Mouse (Mus musculus): ENCODE measurements around the gene Gpr87. TPM values are rescaled to one million over a fixed set of nuclear protein-coding genes. Genes with fewer than 3 reads are reported as not detected.

The Gpr87 gene
- total and polyA plus RNA-seq, 3 experiments, result not detected

GRCm38 (mm10) chr3:59191674-59192073 is 3.2 kb downstream of the Gpr87 start:
- Histone ChIP-seq H3K4me3 (replicated peaks in 1 of 3; ENCODE audit: low read depth in 2 of 3, low read length in 2 of 3, poor library complexity in 1 of 3) (no peak overlapping the region), H3K79me2 (replicated peaks; ENCODE audit: control insufficient read depth, extremely low read depth, insufficient read depth, poor library complexity, severe bottlenecking) (no peaks in the 10 kb centered on the region), H3K36me3 (replicated peaks in 1 of 2; ENCODE audit: control insufficient read depth in 1 of 2, insufficient read depth in 1 of 2, low read length in 1 of 2) (no peaks in the 10 kb centered on the region), H3K4me2 (ENCODE audit: insufficient read depth, low read depth, poor library complexity, severe bottlenecking) (no peak overlapping the region), H3K4me1 (ENCODE audit: control insufficient read depth in 1 of 2, insufficient read depth in 2 of 2) (no peaks in the 10 kb centered on the region), H3K27me3 (replicated peaks) (no peaks in the 10 kb centered on the region), H3K27ac (ENCODE audit: insufficient read depth, low read depth) (no peak overlapping the region), H3K9me3 (replicated peaks; ENCODE audit: low read length) (no peaks in the 10 kb centered on the region), H3K9ac (ENCODE audit: insufficient read depth, low read depth) (no peak overlapping the region)
- in situ Hi-C loops (cut with MboI; ENCODE audit: low pct_ligation_motif_present, low pct_unique_long_range_greater_than_20kb, low sequenced_read_pairs) (no loop called here), dilution Hi-C loops (cut with MboI; ENCODE audit: extremely low pct_ligation_motif_present, extremely low pct_unique_long_range_greater_than_20kb, low sequenced_read_pairs) (no loop called here)
- TF ChIP-seq HCFC1 (IDR thresholded peaks at IDR 0.05; ENCODE audit: low read depth, low read length) (no peak), MEF2A (IDR thresholded peaks at IDR 0.05; ENCODE audit: borderline replicate concordance, low read depth, low read length) (no peak), RCOR1 (conservative IDR thresholded peaks at IDR 0.05; ENCODE audit: low read depth, low read length) (no peak), ETS1 (conservative IDR thresholded peaks at IDR 0.05; ENCODE audit: low read depth, low read length) (no peak), IRF4 (IDR thresholded peaks at IDR 0.05; ENCODE audit: low read depth, low read length) (no peak), UBTF (IDR thresholded peaks at IDR 0.05; ENCODE audit: low read depth, low read length) (no peak), JUN (IDR thresholded peaks at IDR 0.05; ENCODE audit: insufficient read depth, low read depth, low read length) (no peak), BHLHE40 (IDR thresholded peaks at IDR 0.05; ENCODE audit: low read depth, low read length) (no peak), CHD2 (IDR thresholded peaks at IDR 0.05; ENCODE audit: low read length) (no peak), ZKSCAN1 (IDR thresholded peaks at IDR 0.05; ENCODE audit: borderline replicate concordance, low read depth, low read length) (no peak), NELFE (IDR thresholded peaks at IDR 0.05; ENCODE audit: low read depth, low read length) (no peak), TBP (conservative IDR thresholded peaks at IDR 0.05; ENCODE audit: low read depth, low read length) (no peak)
- no peak for DNase-seq (ENCODE audit: extremely low read depth)

- Histone ChIP-seq H3K4me1 (ENCODE audit: control insufficient read depth in 1 of 2, insufficient read depth in 2 of 2) (peaks cover 0 to 6% of the 10 kb centered on the region in 2 experiments; a peak in 1 of 4 replicates), H3K27ac (ENCODE audit: insufficient read depth, low read depth) (no peak overlapping the region), H3K79me2 (replicated peaks; ENCODE audit: control insufficient read depth, extremely low read depth, insufficient read depth, poor library complexity, severe bottlenecking) (no peaks in the 10 kb centered on the region), H3K27me3 (replicated peaks) (no peaks in the 10 kb centered on the region), H3K4me3 (replicated peaks in 1 of 3; ENCODE audit: low read depth in 2 of 3, low read length in 2 of 3, poor library complexity in 1 of 3) (no peak overlapping the region), H3K4me2 (ENCODE audit: insufficient read depth, low read depth, poor library complexity, severe bottlenecking) (no peak overlapping the region), H3K36me3 (replicated peaks in 1 of 2; ENCODE audit: control insufficient read depth in 1 of 2, insufficient read depth in 1 of 2, low read length in 1 of 2) (no peaks in the 10 kb centered on the region), H3K9me3 (replicated peaks; ENCODE audit: low read length) (no peaks in the 10 kb centered on the region), H3K9ac (ENCODE audit: insufficient read depth, low read depth) (no peak overlapping the region)
- TF ChIP-seq NELFE (IDR thresholded peaks at IDR 0.05; ENCODE audit: low read depth, low read length), result no peak
- no peak for TF ChIP-seq USF2 (conservative IDR thresholded peaks at IDR 0.05; ENCODE audit: low read depth, low read length)
- no peak for TF ChIP-seq RCOR1 (conservative IDR thresholded peaks at IDR 0.05; ENCODE audit: low read depth, low read length)
- TF ChIP-seq KAT2A (IDR thresholded peaks at IDR 0.05; ENCODE audit: insufficient replicate concordance, low read length), result no peak
- TF ChIP-seq CTCF (conservative IDR thresholded peaks at IDR 0.05 in 1 of 2, IDR thresholded peaks at IDR 0.05 in 1 of 2; ENCODE audit: low read depth in 2 of 2, low read length in 2 of 2), result no peak
- no peak for TF ChIP-seq USF1 (IDR thresholded peaks at IDR 0.05; ENCODE audit: low read depth, low read length)
- no peak for TF ChIP-seq ETS1 (conservative IDR thresholded peaks at IDR 0.05; ENCODE audit: low read depth, low read length)
- no peak for TF ChIP-seq RAD21 (IDR thresholded peaks at IDR 0.05; ENCODE audit: low read depth, low read length)
- no peak for TF ChIP-seq IRF4 (IDR thresholded peaks at IDR 0.05; ENCODE audit: low read depth, low read length)
- no peak for TF ChIP-seq MAZ (IDR thresholded peaks at IDR 0.05; ENCODE audit: low read depth, low read length)
- TF ChIP-seq JUN (IDR thresholded peaks at IDR 0.05; ENCODE audit: insufficient read depth, low read depth, low read length), result no peak
- TF ChIP-seq JUND (conservative IDR thresholded peaks at IDR 0.05; ENCODE audit: low read depth, low read length), result no peak
- no peak for TF ChIP-seq SMC3 (IDR thresholded peaks at IDR 0.05; ENCODE audit: low read depth, low read length)
- no peak for TF ChIP-seq ZKSCAN1 (IDR thresholded peaks at IDR 0.05; ENCODE audit: borderline replicate concordance, low read depth, low read length)
- no peak for TF ChIP-seq UBTF (IDR thresholded peaks at IDR 0.05; ENCODE audit: low read depth, low read length)
- TF ChIP-seq MAFK (IDR thresholded peaks at IDR 0.05; ENCODE audit: insufficient replicate concordance, low read length), result no peak
- no peak for TF ChIP-seq MAX (IDR thresholded peaks at IDR 0.05; ENCODE audit: low read length)
- no peak for TF ChIP-seq E2F4 (IDR thresholded peaks at IDR 0.05; ENCODE audit: insufficient replicate concordance, low read depth, low read length)
- TF ChIP-seq ZC3H11A (IDR thresholded peaks at IDR 0.05; ENCODE audit: low read depth, low read length), result no peak
- dilution Hi-C loops (cut with MboI; ENCODE audit: extremely low pct_ligation_motif_present, extremely low pct_unique_long_range_greater_than_20kb, low sequenced_read_pairs) (no loop called here), in situ Hi-C loops (cut with MboI; ENCODE audit: low pct_ligation_motif_present, low pct_unique_long_range_greater_than_20kb, low sequenced_read_pairs) (loop anchor here (10.0 kb wide), 1 partner anchor 137 kb away; no protein-coding TSS in a partner anchor)
- no peak for DNase-seq (ENCODE audit: extremely low read depth)
Measured at GRCm38 (mm10) chr3:59187336-59187735, 7.6 kb downstream of the Gpr87 start.

Measured in CH12.LX (cell line).